Mouse (Mus musculus): ENCODE data around the gene Trim38. TPM values are rescaled to one million over a fixed set of nuclear protein-coding genes. Genes with fewer than 3 reads are reported as not detected.
A peak's percentile ranks its signal among the peaks of the same experiment; 100 is the strongest.

The Trim38 gene
- polyA plus RNA-seq, 1 experiment: 0.05 TPM

DNA sequence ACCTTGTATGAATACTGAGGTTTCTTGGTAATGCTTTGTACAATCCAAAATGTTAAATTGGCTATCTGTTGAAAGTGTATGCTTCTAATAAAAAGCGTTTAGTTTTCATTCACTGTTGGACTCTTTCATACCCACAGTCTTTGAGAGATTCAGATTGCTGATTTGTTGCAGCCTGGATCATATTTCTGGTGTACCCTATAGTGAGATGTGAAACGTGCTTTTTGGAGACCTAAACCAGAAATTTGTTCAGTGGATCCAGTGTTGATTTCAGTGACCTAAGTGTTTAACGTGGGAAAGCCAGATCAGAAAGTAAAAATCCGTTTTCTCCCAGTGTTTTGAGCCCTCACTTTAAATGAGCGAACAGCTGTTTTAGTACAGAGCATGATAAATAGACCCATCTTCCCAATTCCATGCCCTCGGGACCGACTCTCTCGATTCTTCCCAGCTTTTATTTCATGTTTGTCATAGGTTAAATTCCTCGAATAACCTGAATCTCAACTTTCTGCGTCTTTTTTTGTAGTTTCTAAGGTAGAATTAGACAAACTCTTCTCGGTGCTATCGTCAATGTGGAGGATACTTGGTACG lies 29.4 kb upstream of the Trim38 start:
- Histone ChIP-seq H3K27me3 (replicated peaks; ENCODE audit: control insufficient read depth, insufficient read depth, low read length) (no peaks in the 10 kb centered on the region), H3K4me3 (ENCODE audit: insufficient read depth, low read depth, low read length) (peak overlapping the region; percentile 69), H3K27ac (ENCODE audit: insufficient read depth, low read depth, low read length) (peak overlapping the region; percentile 97), H3K36me3 (ENCODE audit: control insufficient read depth, insufficient read depth, low read length) (peaks cover 3% of the 10 kb centered on the region; the same call in 1 of the 2 replicates), H3K4me1 (ENCODE audit: control insufficient read depth, insufficient read depth, low read length) (peaks cover 4% of the 10 kb centered on the region; the same call in 1 of the 2 replicates)
- TF ChIP-seq POLR2A (IDR thresholded peaks at IDR 0.05; ENCODE audit: low read depth, low read length) (no peak), CTCF (conservative IDR thresholded peaks at IDR 0.05; ENCODE audit: insufficient read depth, insufficient read length, low read depth, low read length) (no peak)
- WGBS: 17% methylated on average over 13 of the region's 13 CpGs
- no peak for DNase-seq

GRCm38 (mm10) chr13:23740910-23741309 lies 28.8 kb upstream of the Trim38 start:
- Histone ChIP-seq H3K4me1 (ENCODE audit: control insufficient read depth, insufficient read depth, low read length) (peaks cover 5% of the 10 kb centered on the region; the same call in 1 of the 2 replicates), H3K4me3 (ENCODE audit: insufficient read depth, low read depth, low read length) (no peak overlapping the region), H3K27me3 (replicated peaks; ENCODE audit: control insufficient read depth, insufficient read depth, low read length) (no peaks in the 10 kb centered on the region), H3K36me3 (ENCODE audit: control insufficient read depth, insufficient read depth, low read length) (peaks cover 3% of the 10 kb centered on the region; the same call in 1 of the 2 replicates), H3K27ac (ENCODE audit: insufficient read depth, low read depth, low read length) (no peak overlapping the region)
- no peak for DNase-seq
- WGBS: 55% methylated on average over 5 of the region's 5 CpGs
- TF ChIP-seq POLR2A (IDR thresholded peaks at IDR 0.05; ENCODE audit: low read depth, low read length) (no peak), CTCF (conservative IDR thresholded peaks at IDR 0.05; ENCODE audit: insufficient read depth, insufficient read length, low read depth, low read length) (no peak)

- Histone ChIP-seq H3K4me1 (ENCODE audit: control insufficient read depth, insufficient read depth, low read length) (peaks cover 7% of the 10 kb centered on the region; the same call in 1 of the 2 replicates), H3K36me3 (ENCODE audit: control insufficient read depth, insufficient read depth, low read length) (peaks cover 3% of the 10 kb centered on the region; the same call in 1 of the 2 replicates), H3K27ac (ENCODE audit: insufficient read depth, low read depth, low read length) (no peak overlapping the region), H3K27me3 (replicated peaks; ENCODE audit: control insufficient read depth, insufficient read depth, low read length) (no peaks in the 10 kb centered on the region), H3K4me3 (ENCODE audit: insufficient read depth, low read depth, low read length) (no peak overlapping the region)
- DNase-seq: no peak
- TF ChIP-seq CTCF (conservative IDR thresholded peaks at IDR 0.05; ENCODE audit: insufficient read depth, insufficient read length, low read depth, low read length): no peak
- TF ChIP-seq POLR2A (IDR thresholded peaks at IDR 0.05; ENCODE audit: low read depth, low read length): no peak
Observed at GRCm38 (mm10) chr13:23742007-23742406, 27.7 kb upstream of the Trim38 start.

GRCm38 (mm10) chr13:23743215-23743614 lies 26.5 kb upstream of the Trim38 start:
- no peak for DNase-seq
- peaks cover 3% of the 10 kb centered on the region; the same call in 1 of the 2 replicates for H3K36me3 ChIP-seq (ENCODE audit: control insufficient read depth, insufficient read depth, low read length)
- H3K27me3 ChIP-seq (replicated peaks; ENCODE audit: control insufficient read depth, insufficient read depth, low read length): no peaks in the 10 kb centered on the region
- no peak overlapping the region for H3K4me3 ChIP-seq (ENCODE audit: insufficient read depth, low read depth, low read length)
- no peak overlapping the region for H3K27ac ChIP-seq (ENCODE audit: insufficient read depth, low read depth, low read length)
- no peak for TF ChIP-seq POLR2A (IDR thresholded peaks at IDR 0.05; ENCODE audit: low read depth, low read length)
- TF ChIP-seq CTCF (conservative IDR thresholded peaks at IDR 0.05; ENCODE audit: insufficient read depth, insufficient read length, low read depth, low read length): no peak
- WGBS: 83% methylated on average over 5 of the region's 5 CpGs
- H3K4me1 ChIP-seq (ENCODE audit: control insufficient read depth, insufficient read depth, low read length): peaks cover 7% of the 10 kb centered on the region; the same call in 1 of the 2 replicates

GRCm38 (mm10) chr13:23743963-23744362 lies 25.8 kb upstream of the Trim38 start:
- WGBS: 53% methylated on average over 4 of the region's 4 CpGs
- peaks cover 7% of the 10 kb centered on the region; the same call in 1 of the 2 replicates for H3K4me1 ChIP-seq (ENCODE audit: control insufficient read depth, insufficient read depth, low read length)
- no peaks in the 10 kb centered on the region for H3K27me3 ChIP-seq (replicated peaks; ENCODE audit: control insufficient read depth, insufficient read depth, low read length)
- peaks cover 3% of the 10 kb centered on the region; the same call in 1 of the 2 replicates for H3K36me3 ChIP-seq (ENCODE audit: control insufficient read depth, insufficient read depth, low read length)
- H3K27ac ChIP-seq (ENCODE audit: insufficient read depth, low read depth, low read length): no peak overlapping the region
- DNase-seq: no peak
- H3K4me3 ChIP-seq (ENCODE audit: insufficient read depth, low read depth, low read length): no peak overlapping the region
- no peak for TF ChIP-seq CTCF (conservative IDR thresholded peaks at IDR 0.05; ENCODE audit: insufficient read depth, insufficient read length, low read depth, low read length)

DNA sequence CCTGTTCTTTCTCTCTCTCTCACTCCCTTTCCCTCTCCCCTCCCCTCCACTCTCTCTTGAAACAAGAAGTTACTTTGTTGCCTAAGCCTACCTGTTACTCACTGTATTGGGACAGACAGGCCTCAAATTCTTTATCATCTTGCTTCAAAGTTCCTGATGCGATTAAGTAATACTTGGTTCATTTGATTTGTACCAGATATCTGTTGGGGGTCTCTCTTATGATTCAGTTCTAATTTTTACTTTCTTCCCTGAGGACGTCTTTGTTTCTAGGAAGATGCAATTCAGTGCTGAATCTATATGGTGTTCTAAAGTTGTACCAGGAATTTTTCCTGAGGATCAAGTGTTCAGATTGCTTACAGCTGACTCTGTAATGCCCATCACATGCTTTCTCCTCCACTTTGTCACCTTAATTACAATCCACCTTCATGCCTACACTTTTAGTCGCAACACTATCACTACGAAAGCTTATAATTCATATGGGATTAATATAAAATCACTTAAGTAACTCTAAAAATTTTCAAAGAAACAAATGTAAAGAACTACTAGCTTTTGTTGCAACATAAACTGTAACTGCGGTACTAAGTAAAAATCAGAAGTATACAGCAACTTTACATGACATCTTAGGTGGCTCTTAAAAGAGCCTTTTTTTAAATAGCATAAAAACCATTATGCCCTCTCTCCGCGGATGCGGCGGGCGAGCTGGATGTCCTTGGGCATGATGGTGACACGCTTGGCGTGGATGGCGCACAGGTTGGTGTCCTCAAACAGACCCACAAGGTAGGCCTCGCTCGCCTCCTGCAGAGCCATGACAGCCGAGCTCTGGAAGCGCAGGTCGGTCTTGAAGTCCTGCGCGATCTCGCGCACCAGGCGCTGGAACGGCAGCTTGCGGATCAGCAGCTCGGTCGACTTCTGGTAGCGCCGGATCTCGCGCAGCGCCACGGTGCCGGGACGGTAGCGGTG lies 25.0 kb upstream of the Trim38 start:
- DNase-seq: no peak
- no peak for TF ChIP-seq POLR2A (IDR thresholded peaks at IDR 0.05; ENCODE audit: low read depth, low read length)
- TF ChIP-seq CTCF (conservative IDR thresholded peaks at IDR 0.05; ENCODE audit: insufficient read depth, insufficient read length, low read depth, low read length): no peak
- H3K27me3 ChIP-seq (replicated peaks; ENCODE audit: control insufficient read depth, insufficient read depth, low read length): no peaks in the 10 kb centered on the region
- H3K4me3 ChIP-seq (ENCODE audit: insufficient read depth, low read depth, low read length): no peak overlapping the region
- WGBS: 11% methylated on average over 26 of the region's 36 CpGs
- peaks cover 7% of the 10 kb centered on the region; the same call in 1 of the 2 replicates for H3K4me1 ChIP-seq (ENCODE audit: control insufficient read depth, insufficient read depth, low read length)
- H3K36me3 ChIP-seq (ENCODE audit: control insufficient read depth, insufficient read depth, low read length): peaks cover 3% of the 10 kb centered on the region; the same call in 1 of the 2 replicates
- no peak overlapping the region for H3K27ac ChIP-seq (ENCODE audit: insufficient read depth, low read depth, low read length)

Data from kidney, adult 2 months (tissue).